Mouse (Mus musculus) midbrain, embryonic 14.5 days (tissue): ENCODE measurements at regions not wholly inside any gene's neighbourhood (a gene's known extent, or its start where the extent isn't known, plus 50 kb on each side); places are given as distances from the start of the nearest gene placed in this dataset.

Source experiments
- ATAC-seq: fragments of 200-750 bp; cut with Nextera tagmentation; 2 replicates; pipeline ENCODE4 v1.8.0; 2017; ENCODE audit warnings: moderate number of reproducible peaks, moderate library complexity; ENCODE audit not compliant: low FRiP score, low TSS enrichment
- DNase-seq: peaks from one replicate; pipeline ENCODE4 v3.0.0-alpha.2; 2015
- H3K27ac ChIP-seq: fragments of 300-500 bp; sonication (generic); replicated peaks from 2 replicates; pipeline ENCODE4 v1.5.1; 2014; ENCODE audit warnings: mild to moderate bottlenecking, low read depth, low read length, moderate library complexity
- H3K27me3 ChIP-seq: fragments of 300-500 bp; sonication (generic); 2 replicates; pipeline ENCODE4 v1.6.1; 2014; ENCODE audit warnings: low read length, control low read depth, mixed read lengths; ENCODE audit not compliant: control insufficient read depth, insufficient read depth
- H3K36me3 ChIP-seq: fragments of 300-500 bp; sonication (generic); 2 replicates; pipeline ENCODE4 v1.6.1; 2014; ENCODE audit warnings: low read length, control low read depth; ENCODE audit not compliant: control insufficient read depth, insufficient read depth
- H3K4me1 ChIP-seq: fragments of 300-500 bp; sonication (generic); 2 replicates; pipeline ENCODE4 v1.6.1; 2014; ENCODE audit warnings: mild to moderate bottlenecking, antibody characterized with exemption, low read length, control low read depth; ENCODE audit not compliant: control insufficient read depth, insufficient read depth
- H3K4me2 ChIP-seq: fragments of 300-500 bp; sonication (generic); 2 replicates; pipeline ENCODE4 v1.6.1; 2014; ENCODE audit warnings: mild to moderate bottlenecking, low read length, moderate library complexity
- H3K4me3 ChIP-seq: fragments of 300-500 bp; sonication (generic); replicated peaks from 2 replicates; pipeline ENCODE4 v1.5.1; 2014; ENCODE audit warnings: low read depth, low read length
- H3K9ac ChIP-seq: fragments of 300-500 bp; sonication (generic); replicated peaks from 2 replicates; pipeline ENCODE4 v1.6.1; 2014; ENCODE audit warnings: mild to moderate bottlenecking, low read length, moderate library complexity
- H3K9me3 ChIP-seq: fragments of 300-500 bp; sonication (generic); 2 replicates; pipeline ENCODE4 v1.6.1; 2016; ENCODE audit warnings: low read length, control low read depth, mixed read lengths; ENCODE audit not compliant: control insufficient read depth
- WGBS: fragments of 180-500 bp; shearing (Covaris S2); extraction: QIAGEN DNeasy Blood & Tissue Kit; methylation state at CpG from one replicate; pipeline ENCODE4 v1.1.7; 2014; 5-methylcytosine and 5-hydroxymethylcytosine counted together

GRCm38 (mm10) chr12:65401728-65402419 lies 176.6 kb downstream of the Wdr20rt start:
- WGBS: 49% methylated on average over 8 of the region's 8 CpGs
- Histone ChIP-seq H3K4me1 (no peaks in the 10 kb centered on the region), H3K4me3 (no peak overlapping the region), H3K36me3 (no peaks in the 10 kb centered on the region), H3K27ac (no peak overlapping the region), H3K27me3 (no peaks in the 10 kb centered on the region), H3K4me2 (no peak overlapping the region), H3K9ac (no peak overlapping the region), H3K9me3 (no peaks in the 10 kb centered on the region)
- DNase-seq: peak; percentile 88
- ATAC-seq: peak; percentile 83; the same call in 1 of the 2 replicates

- H3K4me1 ChIP-seq: no peaks in the 10 kb centered on the region
- 96% methylated on average over 2 of the region's 2 CpGs for WGBS
- DNase-seq (no peak), ATAC-seq (no peak)
- H3K9me3 ChIP-seq: no peaks in the 10 kb centered on the region
- H3K4me2 ChIP-seq: no peak overlapping the region
- H3K4me3 ChIP-seq: no peak overlapping the region
- no peaks in the 10 kb centered on the region for H3K36me3 ChIP-seq
- H3K27me3 ChIP-seq: no peaks in the 10 kb centered on the region
- H3K27ac ChIP-seq: no peak overlapping the region
- H3K9ac ChIP-seq: no peak overlapping the region
Observed at GRCm38 (mm10) chr12:65403124-65403523, 177.8 kb downstream of the Wdr20rt start.

- no peak overlapping the region for H3K9ac ChIP-seq
- H3K36me3 ChIP-seq: no peaks in the 10 kb centered on the region
- no peaks in the 10 kb centered on the region for H3K27me3 ChIP-seq
- H3K27ac ChIP-seq: no peak overlapping the region
- no peak overlapping the region for H3K4me3 ChIP-seq
- DNase-seq (no peak), ATAC-seq (no peak)
- 71% methylated on average over 9 of the region's 9 CpGs for WGBS
- H3K4me2 ChIP-seq: no peak overlapping the region
- peaks cover 5% of the 10 kb centered on the region; the same call in 1 of the 2 replicates for H3K4me1 ChIP-seq
- no peaks in the 10 kb centered on the region for H3K9me3 ChIP-seq
Observed at GRCm38 (mm10) chr12:65413034-65413700, 187.8 kb downstream of the Wdr20rt start.

GRCm38 (mm10) chr12:65414393-65414792 lies 189.1 kb downstream of the Wdr20rt start:
- no peaks in the 10 kb centered on the region for H3K27me3 ChIP-seq
- no peaks in the 10 kb centered on the region for H3K36me3 ChIP-seq
- H3K9ac ChIP-seq: no peak overlapping the region
- DNase-seq (peak; percentile 87), ATAC-seq (peak; percentile 70; the same call in 1 of the 2 replicates)
- WGBS: 31% methylated on average over 4 of the region's 4 CpGs
- H3K4me3 ChIP-seq: no peak overlapping the region
- H3K4me2 ChIP-seq: no peak overlapping the region
- no peak overlapping the region for H3K27ac ChIP-seq
- H3K9me3 ChIP-seq: no peaks in the 10 kb centered on the region
- peaks cover 5% of the 10 kb centered on the region; the same call in 1 of the 2 replicates for H3K4me1 ChIP-seq

- 91% methylated on average over 5 of the region's 5 CpGs for WGBS
- Histone ChIP-seq H3K9ac (no peak overlapping the region), H3K36me3 (no peaks in the 10 kb centered on the region), H3K4me2 (no peak overlapping the region), H3K9me3 (no peaks in the 10 kb centered on the region), H3K27me3 (no peaks in the 10 kb centered on the region), H3K4me1 (peaks cover 5% of the 10 kb centered on the region; the same call in 1 of the 2 replicates), H3K27ac (no peak overlapping the region), H3K4me3 (no peak overlapping the region)
- ATAC-seq: no peak
- DNase-seq: no peak
Observed at GRCm38 (mm10) chr12:65416909-65417308, 191.6 kb downstream of the Wdr20rt start.

- WGBS: 91% methylated on average over 7 of the region's 7 CpGs
- no peaks in the 10 kb centered on the region for H3K36me3 ChIP-seq
- H3K9me3 ChIP-seq: no peaks in the 10 kb centered on the region
- H3K4me3 ChIP-seq: no peak overlapping the region
- H3K27me3 ChIP-seq: no peaks in the 10 kb centered on the region
- H3K27ac ChIP-seq: no peak overlapping the region
- ATAC-seq: no peak
- DNase-seq: no peak
- no peak overlapping the region for H3K9ac ChIP-seq
- no peaks in the 10 kb centered on the region for H3K4me1 ChIP-seq
- no peak overlapping the region for H3K4me2 ChIP-seq
Observed at GRCm38 (mm10) chr12:65420127-65420526, 194.8 kb downstream of the Wdr20rt start.

GRCm38 (mm10) chr12:65424506-65424905 lies 199.2 kb downstream of the Wdr20rt start:
- Histone ChIP-seq H3K4me1 (no peaks in the 10 kb centered on the region), H3K27ac (no peak overlapping the region), H3K4me2 (no peak overlapping the region), H3K27me3 (no peaks in the 10 kb centered on the region), H3K4me3 (no peak overlapping the region), H3K9me3 (no peaks in the 10 kb centered on the region), H3K36me3 (no peaks in the 10 kb centered on the region), H3K9ac (no peak overlapping the region)
- DNase-seq (no peak), ATAC-seq (no peak)
- WGBS: over 99% methylated on average over 2 of the region's 2 CpGs

GRCm38 (mm10) chr12:65425440-65425839 lies 200.1 kb downstream of the Wdr20rt start:
- Histone ChIP-seq H3K4me1 (no peaks in the 10 kb centered on the region), H3K27ac (no peak overlapping the region), H3K9me3 (no peaks in the 10 kb centered on the region), H3K4me2 (no peak overlapping the region), H3K4me3 (no peak overlapping the region), H3K36me3 (no peaks in the 10 kb centered on the region), H3K9ac (no peak overlapping the region), H3K27me3 (no peaks in the 10 kb centered on the region)
- ATAC-seq (no peak), DNase-seq (no peak)
- WGBS: 95% methylated on average over 2 of the region's 2 CpGs

GRCm38 (mm10) chr12:65426884-65427283 lies 201.6 kb downstream of the Wdr20rt start:
- no peaks in the 10 kb centered on the region for H3K27me3 ChIP-seq
- no peaks in the 10 kb centered on the region for H3K4me1 ChIP-seq
- no peak for DNase-seq
- H3K4me3 ChIP-seq: no peak overlapping the region
- no peak overlapping the region for H3K9ac ChIP-seq
- H3K36me3 ChIP-seq: no peaks in the 10 kb centered on the region
- H3K4me2 ChIP-seq: no peak overlapping the region
- no peak overlapping the region for H3K27ac ChIP-seq
- H3K9me3 ChIP-seq: no peaks in the 10 kb centered on the region
- no peak for ATAC-seq
- 88% methylated on average over 11 of the region's 11 CpGs for WGBS
